26 mouse cellular contexts compared by ENCODE assay signal in genomic region chr13:69673197-69673920, GRCm38 (mm10).
"Had no signal": no experiment of that assay in that cellular context is flagged by ENCODE, and none has a peak within 500 bp of the region (broad histone marks: within the 10 kb centered on the region; RNA-seq: fewer than 3 reads in every experiment).

No protein-coding gene starts in this region.

- H3K9me3 ChIP-seq: limb, embryonic 10.5 days; limb, embryonic 13.5 days; liver, embryonic 12.5 days; liver, embryonic 15.5 days; lung, embryonic 15.5 days; midbrain, embryonic 13.5 days; neural tube, embryonic 13.5 days had no signal

- H3K4me1 ChIP-seq: limb, embryonic 10.5 days; limb, embryonic 13.5 days; liver, embryonic 12.5 days; liver, embryonic 15.5 days; lung, embryonic 15.5 days; megakaryocyte, embryonic 14.5 days; midbrain, embryonic 10.5 days; midbrain, embryonic 13.5 days; neural tube, embryonic 13.5 days had no signal

- H3K27ac ChIP-seq: kidney, postnatal 0 days; layer of hippocampus, adult 2 months; limb, embryonic 10.5 days; limb, embryonic 13.5 days; liver, embryonic 12.5 days; liver, embryonic 15.5 days; lung, embryonic 15.5 days; midbrain, embryonic 10.5 days; midbrain, embryonic 13.5 days; neural tube, embryonic 13.5 days; stomach, postnatal 0 days had no signal

- DNase-seq: kidney, adult 2 months; kidney, postnatal 25 days; layer of hippocampus, adult 9-11 months; liver; lung, adult 18-20 months; lung, postnatal 10 days; lung, postnatal 36 days; retina, postnatal 1 day; right cerebral cortex, postnatal 25 days; spleen, adult 18-20 months; thymus, adult 18-20 months; thymus, postnatal 36 days had no signal

- H3K9ac ChIP-seq: limb, embryonic 13.5 days; liver, embryonic 12.5 days; liver, embryonic 15.5 days; lung, embryonic 15.5 days; midbrain, embryonic 13.5 days; neural tube, embryonic 13.5 days had no signal

- H3K27me3 ChIP-seq: limb, embryonic 13.5 days; liver, embryonic 12.5 days; liver, embryonic 15.5 days; lung, embryonic 15.5 days; megakaryocyte, embryonic 14.5 days; midbrain, embryonic 13.5 days; neural tube, embryonic 13.5 days had no signal

- ATAC-seq: liver, embryonic 12.5 days; midbrain, embryonic 13.5 days; midbrain, embryonic 16.5 days had no signal

- H3K4me2 ChIP-seq: limb, embryonic 13.5 days; liver, embryonic 12.5 days; liver, embryonic 15.5 days; lung, embryonic 15.5 days; midbrain, embryonic 13.5 days; neural tube, embryonic 13.5 days had no signal

- H3K4me3 ChIP-seq: layer of hippocampus, adult 2 months; limb, embryonic 10.5 days; limb, embryonic 13.5 days; liver, embryonic 12.5 days; liver, embryonic 15.5 days; lung, embryonic 15.5 days; megakaryocyte, embryonic 14.5 days; midbrain, embryonic 10.5 days; midbrain, embryonic 13.5 days; myocyte; neural tube, embryonic 13.5 days had no signal

- H3K36me3 ChIP-seq: limb, embryonic 10.5 days; limb, embryonic 13.5 days; liver, embryonic 12.5 days; liver, embryonic 15.5 days; lung, embryonic 15.5 days; midbrain, embryonic 10.5 days; midbrain, embryonic 13.5 days; neural tube, embryonic 13.5 days had no signal
